Mouse (Mus musculus) hindlimb bud, embryonic 11.5 days (tissue): ENCODE data around the gene Snx20.
A peak's percentile ranks its signal among the peaks of the same experiment; 100 is the strongest.

Source experiments
- DNase-seq: peaks from one replicate; pipeline ENCODE4 v3.0.0-alpha.2; 2012; ENCODE audit warnings: low read depth, low spot score; ENCODE audit errors: extremely low spot score

Gene Snx20

DNA sequence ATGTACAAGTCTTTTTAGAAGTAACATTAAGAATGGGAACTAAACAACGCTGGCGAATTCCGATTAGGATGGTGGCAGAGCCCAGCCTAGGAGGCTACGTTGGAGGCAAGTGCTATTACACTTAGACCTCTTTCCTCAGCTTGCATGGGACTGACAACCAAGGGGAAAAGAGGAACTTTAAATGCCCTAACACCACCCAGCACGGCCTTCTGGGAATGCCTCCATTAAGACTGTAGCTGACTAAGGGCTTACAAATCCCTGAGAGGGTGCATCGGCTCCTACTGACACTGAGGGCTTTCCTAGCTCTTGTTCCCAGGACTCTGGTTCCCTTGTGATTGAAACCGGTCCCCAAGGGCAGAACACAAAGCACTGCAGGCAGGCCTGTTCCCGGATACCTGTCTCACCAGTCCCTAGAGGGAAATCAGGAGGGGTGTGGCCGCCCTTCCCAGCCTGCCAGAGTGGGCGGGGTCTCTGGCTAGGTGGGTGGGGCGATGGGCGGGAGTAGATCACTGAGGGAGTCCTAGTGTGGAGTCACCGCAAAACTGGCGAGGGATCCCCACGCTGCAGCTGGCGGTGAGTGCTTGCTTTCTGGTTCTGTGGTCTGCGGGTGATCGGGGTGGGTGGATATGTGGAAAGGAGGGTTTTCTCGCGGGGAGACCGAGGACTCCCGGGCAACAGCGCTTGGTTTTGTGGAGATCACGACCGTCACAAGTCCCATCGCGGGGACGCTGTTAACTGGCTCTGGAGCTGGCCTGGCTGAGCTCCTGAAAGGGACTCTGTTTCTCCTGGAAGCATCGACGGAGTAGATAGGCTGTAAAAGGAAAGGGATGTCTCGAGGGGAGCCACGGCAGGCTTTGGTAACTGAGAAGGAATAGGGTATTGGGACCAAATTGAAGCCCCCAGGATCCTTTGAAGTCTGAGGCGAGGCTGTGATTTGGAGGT lies 11.2 kb upstream of the Snx20 start, which contains the start of gene Nod2:
Gene Nod2, plus strand, starts transcription at position 479 of the 942 bp plus-strand sequence.
- no peak for DNase-seq

DNA sequence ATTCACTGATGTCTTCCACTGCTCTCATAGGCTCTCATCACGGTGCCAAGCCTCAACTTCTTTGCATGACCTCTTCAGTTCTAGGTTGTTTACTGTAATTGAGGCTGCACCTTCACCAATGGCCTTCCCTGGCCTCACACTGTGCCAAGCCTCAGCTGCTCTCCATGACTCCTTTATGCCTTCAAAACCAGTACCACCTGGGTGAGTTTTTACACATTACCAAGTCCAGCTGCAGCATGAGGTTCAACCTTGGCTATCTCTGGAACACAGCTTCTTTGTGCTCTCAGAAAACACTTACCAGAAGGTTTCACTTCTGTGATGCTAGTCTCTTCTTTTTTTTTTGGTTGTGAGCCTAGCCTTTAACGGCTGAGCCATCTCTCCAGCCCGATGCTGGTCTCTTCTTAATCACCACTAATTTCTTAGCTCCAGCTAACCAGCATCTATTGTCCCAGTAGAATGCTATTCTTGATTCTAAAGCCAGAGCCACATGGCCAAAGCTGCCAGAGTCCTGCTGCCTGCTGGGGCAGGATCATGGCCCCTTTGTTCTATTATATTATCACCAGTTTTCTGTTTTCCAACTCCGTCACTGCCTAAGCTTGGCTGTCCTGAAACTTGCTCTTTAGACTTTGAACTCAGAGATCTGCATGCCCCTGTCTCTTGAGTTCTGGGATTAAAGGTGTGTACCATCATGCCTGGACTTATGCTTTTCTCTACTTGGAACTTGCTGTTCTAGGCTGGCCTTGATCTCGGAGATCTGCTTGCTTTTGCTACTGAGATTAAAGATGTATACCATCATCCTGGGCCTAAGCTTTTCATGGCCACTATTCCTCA lies 7.0 kb upstream of the Snx20 start:
- no peak for DNase-seq

DNA sequence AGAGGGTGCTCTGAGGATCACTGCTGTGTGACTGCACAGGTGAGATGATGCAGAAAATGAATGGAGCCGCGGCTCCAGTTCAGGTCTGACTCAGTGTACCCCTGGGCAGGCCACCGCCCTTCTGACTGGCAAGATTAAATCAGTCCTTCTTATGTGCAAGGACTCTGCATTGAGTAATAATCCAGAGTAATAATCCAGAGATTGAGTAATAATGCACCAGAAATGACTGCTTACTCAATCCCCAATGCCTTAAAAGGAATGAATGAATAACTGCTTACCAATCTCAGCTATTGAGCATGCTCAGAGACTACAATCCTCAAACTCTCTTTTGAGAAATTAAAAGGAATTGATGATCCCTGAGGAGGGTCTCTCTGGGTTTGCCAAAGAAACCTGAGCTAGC lies 3.0 kb upstream of the Snx20 start:
- no peak for DNase-seq

DNA sequence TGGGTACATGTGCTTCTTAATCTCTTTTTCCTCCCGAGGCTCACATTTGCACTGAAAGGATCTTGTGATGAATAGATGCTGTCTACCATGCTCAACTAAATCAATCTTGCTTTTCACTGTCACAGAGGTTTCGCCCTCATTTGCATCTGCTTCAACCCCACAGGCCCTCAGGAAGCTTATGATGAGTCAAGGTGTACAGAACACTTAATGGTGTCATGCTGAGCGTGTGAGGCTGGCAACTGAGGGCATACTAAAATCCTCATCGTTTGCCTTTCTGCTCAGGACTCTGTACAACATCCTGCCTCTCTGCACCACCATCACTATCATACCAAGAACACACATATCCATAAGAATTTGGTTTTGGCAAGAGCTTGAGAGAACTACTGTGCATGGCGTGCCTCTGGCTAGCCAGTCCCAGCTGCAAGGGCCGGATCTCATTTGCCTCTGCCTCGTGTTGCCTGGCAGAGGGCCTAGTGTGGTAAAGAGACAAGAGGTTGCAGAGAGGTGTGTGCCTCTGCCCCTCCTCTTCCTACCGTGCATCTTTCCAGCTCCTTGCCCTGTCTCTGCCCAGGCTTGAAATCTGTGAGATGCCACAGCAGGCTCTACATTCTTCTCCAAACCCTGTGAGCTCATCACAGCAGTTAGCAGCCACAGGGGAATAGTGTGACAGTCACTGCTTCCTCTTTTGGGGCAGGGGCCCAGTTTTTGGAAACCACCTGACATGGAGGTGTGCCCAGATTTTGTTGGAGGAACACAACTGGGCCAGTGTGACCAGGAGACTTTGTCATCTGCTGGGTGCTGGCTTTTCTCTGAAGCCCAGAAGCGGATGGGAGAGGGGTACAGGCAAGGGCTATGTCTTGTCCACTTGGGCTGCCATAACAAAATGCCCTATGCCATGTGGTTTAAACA lies 1.4 kb upstream of the Snx20 start:
- no peak for DNase-seq

DNA sequence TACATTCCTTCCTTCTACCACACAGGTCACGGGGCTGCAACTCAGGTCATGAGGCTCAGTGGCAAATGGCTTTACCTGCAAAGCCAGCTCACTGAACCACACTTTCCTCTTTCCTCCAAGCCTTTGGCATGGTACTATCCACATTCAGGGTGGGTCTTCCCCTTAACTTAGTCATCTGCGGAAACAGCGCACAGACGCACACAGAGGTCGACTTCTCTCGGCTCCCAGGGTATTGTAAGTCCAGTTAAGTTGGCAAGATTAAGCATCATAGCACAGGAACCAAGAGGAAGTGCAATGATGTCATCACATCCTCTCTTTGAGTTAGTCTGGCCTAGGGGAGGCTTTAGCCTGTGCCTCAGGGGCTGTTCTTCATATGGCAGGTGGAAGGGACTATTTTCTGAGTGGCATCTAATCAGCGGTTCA lies 2.6 kb downstream of the Snx20 start:
- no peak for DNase-seq

DNA sequence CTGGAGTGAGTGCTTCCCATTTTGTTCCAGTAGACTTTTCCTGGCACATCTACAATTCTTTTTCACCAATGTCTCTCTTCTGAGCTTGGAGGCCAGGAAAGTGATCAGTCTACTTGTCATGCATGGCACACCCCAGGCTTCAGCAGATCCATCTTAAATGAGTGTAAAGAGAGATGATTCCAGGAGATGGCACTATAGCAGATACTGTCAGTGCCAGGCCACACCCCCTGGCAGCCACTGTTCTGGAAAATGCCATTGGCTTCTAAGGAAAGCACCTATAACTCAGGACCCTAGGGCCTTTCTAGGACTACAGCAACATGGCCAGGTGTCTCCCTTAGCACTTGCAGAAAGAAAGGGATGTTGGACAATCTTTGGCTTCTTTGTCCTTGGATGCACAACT lies 4.8 kb downstream of the Snx20 start:
- no peak for DNase-seq

DNA sequence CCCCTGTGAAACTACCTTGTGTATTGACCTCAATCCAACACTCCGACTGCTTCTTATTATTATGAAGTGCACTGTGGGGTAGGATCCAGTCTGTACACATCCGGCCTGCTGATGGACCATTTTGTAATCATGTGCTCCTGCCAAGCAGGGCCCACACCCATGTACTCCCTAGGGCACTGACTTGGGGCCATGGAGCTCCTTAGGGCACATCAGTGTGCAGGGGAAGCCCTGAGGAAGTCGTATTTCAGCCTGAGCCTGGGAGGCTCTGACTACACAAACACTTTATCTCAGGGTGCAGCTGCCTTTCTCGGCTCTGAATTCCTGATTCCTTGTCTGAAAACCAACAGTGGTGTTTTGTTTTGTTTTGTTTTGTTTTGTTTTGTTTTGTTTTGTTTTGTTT lies 5.7 kb downstream of the Snx20 start:
- no peak for DNase-seq

DNA sequence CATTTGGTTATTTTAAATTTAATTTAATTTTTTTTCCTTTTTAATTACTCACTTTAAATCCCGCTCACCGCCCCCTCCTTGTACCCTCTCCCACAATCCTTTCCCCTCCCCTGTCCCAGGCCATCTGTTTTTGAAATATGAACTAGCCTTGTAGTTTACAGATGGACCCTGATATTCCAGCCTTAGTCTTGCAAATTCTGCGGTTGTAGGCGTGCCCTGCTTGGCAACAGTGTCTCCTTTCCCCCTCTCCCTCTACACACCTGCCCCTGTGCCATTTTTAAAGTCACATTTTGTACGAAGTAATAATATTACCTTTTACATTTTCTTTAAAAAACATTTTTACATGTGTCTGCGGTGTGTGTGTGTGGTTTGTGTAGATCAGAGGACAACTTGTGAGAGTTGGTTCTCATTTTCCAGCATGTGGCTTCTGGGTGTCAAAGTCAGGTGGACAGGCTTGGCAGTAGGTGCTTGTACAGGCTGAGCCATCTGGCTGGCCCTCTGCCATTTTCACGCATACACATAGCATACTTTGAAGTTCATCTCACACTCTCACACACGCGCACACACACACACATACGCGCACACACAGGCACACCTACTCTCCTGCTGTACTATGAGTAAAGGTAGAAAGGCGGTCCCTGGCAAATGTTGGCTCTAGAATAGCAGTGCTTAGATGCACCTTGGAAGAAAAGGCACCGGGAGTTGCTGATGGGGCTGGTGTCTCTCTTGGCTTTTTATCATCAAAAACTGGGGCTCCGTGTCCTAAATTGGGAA lies 7.7 kb downstream of the Snx20 start:
- DNase-seq, result no peak

DNA sequence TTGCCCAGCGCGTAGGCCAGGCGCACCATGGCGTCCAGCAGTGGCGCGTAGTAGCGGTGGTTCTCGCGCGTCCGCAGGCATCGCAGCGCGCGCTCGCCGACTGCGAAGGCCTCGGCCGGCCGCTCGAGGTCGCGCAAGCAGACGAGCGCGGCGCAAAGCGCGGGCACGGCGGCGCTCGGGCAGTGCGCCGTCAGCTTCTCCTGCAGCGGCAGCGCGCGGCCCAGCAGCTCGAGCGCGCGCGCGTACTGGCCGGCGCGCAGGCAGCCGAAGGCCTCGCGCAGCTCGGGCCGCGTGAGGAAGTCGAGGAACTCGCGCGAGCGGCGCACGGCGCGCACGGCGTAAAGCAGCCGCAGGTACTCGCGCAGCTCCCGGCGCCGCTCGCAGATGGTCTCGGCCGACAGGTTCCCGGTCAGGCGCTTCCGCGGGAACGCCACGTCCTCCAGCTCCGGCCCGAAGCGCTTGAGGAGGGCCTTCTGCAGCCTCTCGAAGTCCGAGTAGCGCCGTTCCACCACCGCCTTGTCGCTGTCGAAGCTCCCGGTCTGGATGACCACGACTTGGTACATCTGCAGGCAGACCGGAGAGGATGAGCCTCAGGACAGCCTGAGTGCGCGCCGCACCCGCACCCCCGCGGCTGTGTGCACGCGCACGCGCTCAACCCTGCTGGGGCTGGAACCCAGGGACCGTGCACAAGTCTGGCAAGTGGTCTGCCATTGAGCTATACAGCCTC lies 8.5 kb downstream of the Snx20 start:
- DNase-seq, result peak; percentile 39

DNA sequence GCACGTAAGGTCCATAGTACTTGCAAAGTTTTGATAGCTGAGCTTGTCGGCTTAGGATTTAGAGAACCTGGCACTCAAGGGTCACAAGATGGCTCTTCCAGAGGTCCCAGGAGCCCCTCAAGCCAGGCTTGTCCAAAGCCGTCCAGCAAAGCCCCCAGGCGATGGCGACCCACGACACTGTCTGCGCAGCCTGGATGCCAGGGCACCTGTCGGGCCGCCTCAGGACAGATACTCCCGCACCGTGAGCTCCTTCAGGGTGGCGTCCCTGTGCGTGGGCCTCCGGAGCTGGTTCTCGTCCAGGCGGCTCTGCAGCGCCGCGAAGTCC lies 9.0 kb downstream of the Snx20 start:
- DNase-seq, result no peak

DNA sequence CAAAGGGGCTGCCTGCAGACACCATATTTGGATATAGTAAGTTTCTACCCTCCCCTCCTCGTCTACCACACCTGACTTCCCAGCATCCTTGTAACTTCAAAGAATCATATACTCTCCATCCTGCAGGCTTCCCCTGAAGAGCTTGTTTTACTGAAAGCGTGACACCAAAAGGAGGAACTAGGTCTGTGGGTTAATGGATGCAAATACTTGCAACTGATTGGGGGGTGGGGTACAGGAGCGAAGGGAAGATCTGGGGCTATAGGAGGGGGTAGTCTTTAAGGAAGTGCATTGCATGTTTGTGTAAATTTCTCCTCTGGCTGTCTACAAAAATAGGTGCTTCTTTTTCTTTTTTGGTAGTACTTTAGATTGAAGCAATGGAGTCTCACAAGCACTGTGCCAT lies 9.5 kb downstream of the Snx20 start:
- no peak for DNase-seq

DNA sequence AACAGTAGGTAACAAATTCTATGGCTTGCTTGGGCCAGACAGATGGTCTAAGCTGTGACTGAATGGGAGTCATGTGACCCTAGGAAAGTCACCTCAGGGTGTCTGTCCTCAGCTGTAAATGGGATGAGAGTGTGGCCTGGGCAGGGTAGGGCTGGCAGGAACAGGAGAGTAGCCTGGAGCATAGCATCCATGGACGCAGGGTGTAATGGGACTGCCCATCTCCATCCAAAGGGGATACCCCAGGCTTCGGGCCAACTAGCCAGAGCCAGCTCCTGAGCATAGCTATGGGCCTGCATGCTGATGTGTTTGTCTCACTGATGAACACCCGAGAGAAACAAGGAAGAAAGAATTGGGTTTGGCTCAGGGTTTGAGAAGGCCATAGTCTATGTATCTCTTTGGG lies 11.7 kb downstream of the Snx20 start:
- no peak for DNase-seq

DNA sequence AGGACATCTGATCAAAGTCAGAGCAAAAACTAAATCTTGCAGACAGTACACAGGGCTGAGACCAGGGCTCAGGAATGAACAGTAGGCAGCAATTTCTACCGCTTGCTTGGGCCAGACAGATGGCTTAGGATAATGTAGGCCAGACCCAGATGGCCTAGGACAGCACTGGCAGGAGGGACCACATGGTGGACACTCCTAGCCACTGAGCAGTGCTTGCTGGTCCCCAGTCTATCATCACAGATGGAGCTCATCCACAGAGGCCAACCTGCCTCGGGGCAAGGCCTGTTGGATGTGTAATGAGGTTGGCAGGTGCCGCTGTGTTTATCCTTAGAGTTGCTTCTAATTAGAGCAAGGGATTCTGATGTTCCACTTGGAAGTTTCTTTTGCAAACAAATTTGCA lies 12.6 kb downstream of the Snx20 start:
- DNase-seq, result no peak

DNA sequence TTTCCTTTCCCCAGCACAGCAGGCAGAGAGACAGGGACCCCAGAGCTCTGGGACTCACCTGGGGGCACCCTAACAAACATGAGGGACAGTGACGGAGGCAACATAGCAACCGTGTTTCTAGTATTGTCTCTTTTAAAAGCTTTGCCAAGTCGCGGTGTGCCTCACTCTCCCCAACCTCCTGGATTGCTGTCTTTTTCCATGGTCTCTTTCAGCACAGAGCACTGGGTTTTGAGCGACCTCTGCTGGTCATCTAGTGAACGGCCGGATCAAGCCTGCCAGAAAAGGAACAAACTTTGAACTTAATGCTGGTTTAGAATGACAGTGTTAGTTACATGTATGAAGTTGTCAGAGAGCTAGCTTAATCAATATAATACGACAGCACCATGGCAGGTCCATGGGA lies 14.5 kb downstream of the Snx20 start:
- DNase-seq, result peak; percentile 41

DNA sequence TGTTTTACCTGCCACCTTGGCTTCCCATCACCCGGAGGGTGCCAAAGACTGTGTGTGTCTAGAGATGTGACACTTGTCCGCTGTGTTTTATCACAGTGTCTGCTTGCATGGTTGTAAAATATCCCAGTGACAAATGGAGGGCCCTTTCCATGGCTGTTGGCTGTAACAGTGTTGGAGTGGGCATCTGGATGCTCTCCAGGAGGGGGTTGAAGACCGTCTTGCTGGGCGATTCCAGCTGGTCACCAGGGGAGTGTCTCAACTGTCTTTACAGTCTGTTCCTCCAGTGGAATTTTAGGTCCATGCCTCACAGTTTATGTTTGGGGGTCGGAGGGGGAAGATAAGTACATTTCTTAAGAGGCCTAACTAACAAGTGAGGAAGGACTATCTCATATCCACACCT lies 15.0 kb downstream of the Snx20 start:
- DNase-seq, result no peak

DNA sequence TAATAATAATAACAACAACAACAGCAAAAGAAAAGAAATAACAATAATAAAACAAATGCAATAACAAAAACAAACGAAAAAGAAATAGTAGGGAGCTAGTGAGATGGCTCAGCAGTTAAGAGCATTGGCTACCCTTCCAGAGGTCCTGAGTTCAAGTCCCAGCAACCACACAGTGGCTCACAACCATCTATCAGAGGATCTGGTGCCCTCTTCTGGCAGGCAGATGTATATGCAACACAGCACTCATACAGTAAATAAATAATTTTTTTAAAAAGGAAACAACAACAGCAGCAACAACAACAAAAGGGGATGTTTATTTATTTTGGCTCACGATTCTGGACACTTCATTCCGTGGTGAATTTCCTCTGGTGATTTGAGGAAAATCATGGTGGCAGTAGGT lies 16.4 kb downstream of the Snx20 start:
- no peak for DNase-seq

DNA sequence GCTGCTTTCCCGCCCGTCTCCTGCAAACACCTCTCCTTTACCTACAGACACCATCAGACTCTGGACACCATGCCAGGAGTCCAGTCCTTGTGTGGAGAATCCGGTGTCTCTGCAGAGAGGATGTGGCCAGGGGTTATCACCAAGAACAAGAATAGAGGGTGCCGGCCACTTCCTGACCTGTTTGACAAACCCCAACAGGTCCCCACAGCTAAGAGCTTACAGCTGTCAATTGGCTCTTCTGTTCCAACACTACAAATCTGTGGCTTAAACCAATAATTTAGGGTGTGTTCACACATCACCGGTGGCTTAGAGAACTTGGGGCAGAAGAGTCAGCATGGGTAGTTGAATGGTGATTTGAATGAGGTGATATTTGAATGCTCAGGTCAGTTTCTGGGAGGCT lies 17.3 kb downstream of the Snx20 start:
- no peak for DNase-seq

DNA sequence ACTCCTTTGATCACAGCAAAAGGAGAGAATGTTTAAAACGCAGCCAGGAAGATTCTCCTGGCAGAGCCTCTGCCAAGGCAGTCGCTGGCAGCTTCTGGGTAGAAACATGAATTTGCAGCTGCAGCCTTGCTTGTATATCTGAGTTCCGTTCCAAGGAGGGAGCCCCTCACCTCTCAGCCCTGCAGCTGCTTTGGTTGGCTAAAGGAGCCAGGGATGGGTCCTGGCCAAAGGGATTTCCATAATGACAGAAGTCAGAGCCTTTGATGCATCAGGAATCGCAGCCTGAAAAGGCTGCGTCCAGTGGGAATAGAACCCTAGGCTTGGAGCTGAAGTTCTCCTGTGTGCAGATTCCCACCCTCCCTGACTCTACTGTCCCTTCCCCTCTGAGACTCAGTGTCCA lies 20.9 kb downstream of the Snx20 start:
- DNase-seq, result no peak

DNA sequence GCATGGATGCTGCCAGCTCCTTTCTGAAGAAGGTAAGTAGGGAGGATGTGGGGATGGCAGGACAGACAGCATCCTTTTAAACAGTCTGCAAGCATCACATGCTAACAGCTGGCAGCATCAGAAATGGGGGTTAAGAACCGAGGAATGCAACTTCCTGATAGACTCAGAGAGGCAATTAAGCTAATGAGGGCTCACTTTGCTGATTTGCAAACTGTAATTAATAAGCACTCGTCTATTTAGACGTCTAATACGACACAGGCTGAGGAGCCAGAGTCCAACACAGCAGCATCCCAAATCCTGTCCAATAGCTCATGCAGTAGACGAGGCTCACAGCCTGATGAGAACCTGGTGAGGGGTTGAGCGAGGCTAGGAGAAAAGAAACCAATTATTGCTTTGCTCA lies 25.7 kb downstream of the Snx20 start:
- no peak for DNase-seq

DNA sequence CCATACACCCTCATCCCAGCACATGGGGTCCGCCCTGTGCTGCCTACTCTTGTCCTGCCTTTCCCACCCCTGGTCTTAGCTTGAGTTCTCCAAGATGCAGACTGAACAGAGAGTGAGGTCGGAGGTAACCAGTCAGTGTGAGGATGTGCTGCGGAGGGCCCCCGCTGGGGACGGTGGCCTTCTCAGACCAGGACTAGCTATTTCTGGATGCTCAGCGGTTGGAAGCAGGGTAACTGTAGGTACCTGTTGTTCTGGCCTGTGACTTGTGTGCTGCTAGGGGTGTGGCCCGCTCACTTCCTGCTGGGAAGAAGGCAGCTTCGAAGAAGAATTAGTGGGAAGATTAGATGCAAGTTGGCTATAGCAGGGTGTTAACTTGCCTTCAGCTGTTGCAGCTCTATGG lies 26.9 kb downstream of the Snx20 start:
- DNase-seq, result no peak
